Mouse (Mus musculus) cerebellum, adult 2 months (tissue): ENCODE measurements around the gene Kcnmb4.

Experiments
- CTCF ChIP-seq: fragments of 200-500 bp; IDR thresholded peaks from 2 replicates; pipeline ENCODE4 v1.5.1; 2011; ENCODE audit warnings: low read depth, mild to moderate bottlenecking, control low read depth, low read length, moderate library complexity, borderline replicate concordance; ENCODE audit not compliant: insufficient read depth
- POLR2A ChIP-seq: fragments of 200-500 bp; IDR thresholded peaks from 2 replicates; pipeline ENCODE4 v1.6.1; 2011; ENCODE audit warnings: low read length, control low read depth, borderline replicate concordance; ENCODE audit not compliant: insufficient read depth

DNA sequence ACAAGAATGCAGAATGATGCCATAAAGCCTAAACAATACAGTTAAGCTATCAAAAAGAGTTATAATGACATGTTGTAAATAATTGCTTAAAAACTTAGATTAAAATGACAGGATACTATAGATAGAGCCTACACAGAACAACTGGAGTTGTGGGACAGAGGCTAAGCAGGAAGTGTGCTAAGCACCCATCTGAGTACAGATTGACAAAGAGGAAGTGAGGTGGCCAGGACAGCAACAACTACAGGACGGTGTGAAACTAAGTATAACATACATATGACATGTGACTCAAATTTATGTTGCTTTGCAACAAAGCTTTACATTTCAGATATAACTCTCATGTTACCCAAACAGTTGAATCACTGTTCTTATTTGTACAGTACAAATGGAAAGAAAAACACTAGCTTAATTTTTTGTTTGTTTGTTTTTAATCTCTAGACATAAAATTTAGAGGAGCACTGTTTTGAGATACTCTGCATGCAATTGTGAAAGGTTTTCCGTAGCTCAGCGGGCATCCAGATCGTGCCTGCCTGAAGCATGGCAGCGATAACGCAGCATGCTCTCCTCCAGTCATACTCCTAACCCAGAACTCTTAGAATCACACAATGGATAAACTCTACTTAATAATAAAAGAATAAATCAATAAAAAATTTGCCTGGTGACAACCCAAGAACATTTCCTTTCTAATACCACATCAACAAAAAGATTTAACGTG, 31.8 kb upstream of the Kcnmb4 start:
- TF ChIP-seq CTCF (no peak), POLR2A (no peak)
